Mouse (Mus musculus) gastrocnemius, adult 18-20 months (tissue): Measurements from ENCODE around the gene Rint1. TPM values are rescaled to one million over a fixed set of nuclear protein-coding genes. Genes with fewer than 3 reads are reported as not detected.
A peak's percentile ranks its signal among the peaks of the same experiment; 100 is the strongest.
"Not testable (repeated sequence)": the region's sequence is repeated elsewhere in the genome, so short reads cannot be mapped to it uniquely, and the experiment has no call there.

Source experiments
- DNase-seq: peaks from one replicate; pipeline ENCODE4 v3.0.0; 2021; ENCODE audit warnings: low spot score
- total RNA-seq, 2 experiments: library from RNA; stranded (reverse); gene quantifications; 2 replicates each; pipeline ENCODE4 v1.2.3; 2021

The Rint1 gene
- total RNA-seq, 2 experiments from 2014 or later: 6.9 to 8.9 TPM

DNA sequence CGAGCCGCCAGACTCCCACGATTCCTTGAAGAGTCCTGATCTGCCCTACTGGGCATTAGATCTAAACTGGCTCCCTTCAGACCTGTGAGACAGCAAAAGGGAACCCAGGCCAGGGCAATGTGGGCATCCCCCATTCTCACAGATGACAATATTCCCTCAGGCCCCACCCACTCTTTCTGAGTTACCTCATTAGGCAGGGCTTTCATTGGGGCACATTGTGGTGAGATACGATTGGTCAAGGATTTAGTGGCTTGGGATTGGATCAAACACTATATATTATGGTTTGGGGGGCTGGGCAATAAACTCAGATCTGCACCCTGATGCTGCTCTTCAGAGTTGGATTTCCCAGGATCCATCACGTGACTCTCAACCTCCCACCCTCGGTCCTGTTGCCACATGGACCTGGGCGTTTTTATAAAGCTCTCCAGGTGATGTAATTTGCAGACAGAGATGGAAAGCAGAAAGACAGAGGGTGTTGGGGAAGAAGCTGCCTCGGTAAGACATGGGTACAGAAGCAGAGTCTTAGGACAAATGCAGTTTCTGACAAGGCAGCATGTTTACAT, 36.7 kb downstream of the Rint1 start:
- DNase-seq: no peak

DNA sequence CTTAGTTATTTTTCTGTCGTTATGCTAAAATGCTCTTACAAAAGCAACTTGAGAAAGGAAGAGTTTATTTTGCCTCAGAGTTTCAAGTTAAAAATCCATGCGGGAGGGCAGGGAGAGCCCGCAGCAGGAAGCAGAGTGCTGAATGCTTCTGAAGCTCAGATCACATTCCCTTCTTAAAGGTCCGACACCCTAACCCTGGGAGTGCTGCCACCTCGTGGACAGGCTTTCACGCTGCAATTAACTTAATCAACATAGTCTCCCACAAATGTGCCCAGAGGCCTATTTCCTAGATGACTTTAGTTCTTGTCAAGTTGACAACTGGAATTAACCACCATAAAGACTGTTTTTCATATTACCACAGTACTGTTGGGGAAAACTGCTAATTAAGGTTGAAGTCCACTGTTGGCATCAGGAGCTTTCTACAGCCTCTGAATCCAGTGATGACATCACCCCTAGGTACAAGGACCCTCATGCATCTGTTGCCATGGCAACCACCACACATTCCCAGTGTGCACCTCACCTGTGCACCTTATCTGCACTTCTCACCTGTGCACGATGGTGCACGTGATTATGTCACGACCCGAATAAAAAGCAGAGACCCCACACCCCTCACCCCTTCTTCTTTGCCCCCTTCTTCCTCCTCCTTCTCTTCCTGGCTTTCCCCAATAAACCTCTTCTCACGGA, 39.0 kb downstream of the Rint1 start:
- peak; percentile 63 for DNase-seq

- DNase-seq: no peak
These were observed 43.6 kb downstream of the Rint1 start for GRCm38 (mm10) chr5:23830897-23831752.

DNA sequence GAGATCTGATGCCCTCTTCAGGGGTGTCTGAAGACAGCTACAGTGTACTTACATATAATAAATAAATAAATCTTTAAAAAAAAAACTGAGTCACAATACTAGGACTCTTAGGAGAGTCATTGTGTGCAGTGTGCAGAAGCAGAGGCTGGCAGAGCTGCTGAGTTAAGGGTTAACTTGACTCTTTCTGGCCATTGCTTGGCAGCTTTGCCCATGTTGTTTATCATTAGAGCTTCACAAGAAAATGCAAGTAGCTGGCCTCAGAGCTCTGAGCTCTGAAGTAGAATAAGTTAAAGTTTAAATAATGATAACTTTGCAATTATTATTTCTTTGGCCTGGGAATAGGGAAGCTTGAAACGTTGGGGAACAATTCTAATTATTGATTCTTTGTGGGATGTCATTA, 48.2 kb downstream of the Rint1 start:
- DNase-seq: not testable (repeated sequence)

DNA sequence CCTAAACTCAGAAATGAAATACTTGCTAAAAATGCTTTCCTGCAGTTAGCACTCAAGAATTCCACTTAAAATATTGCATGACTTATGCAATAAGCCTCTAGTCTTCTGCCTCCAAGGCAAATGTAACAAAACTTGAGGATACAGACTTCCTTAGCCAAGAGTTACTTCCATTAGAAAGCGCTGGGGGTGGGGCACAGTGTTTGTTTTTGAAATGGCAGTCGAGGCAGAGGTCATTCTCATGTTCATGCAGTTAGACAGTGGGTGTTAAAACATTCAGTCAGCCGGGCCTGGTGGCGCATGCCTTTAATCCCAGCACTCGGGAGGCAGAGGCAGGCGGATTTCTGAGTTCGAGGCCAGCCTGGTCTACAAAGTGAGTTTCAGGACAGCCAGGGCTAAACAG, 50.6 kb downstream of the Rint1 start:
- DNase-seq: no peak

GRCm38 (mm10) chr5:23843674-23844530, 56.4 kb downstream of the Rint1 start, which contains the start of gene Tomm7:
TSS of gene Tomm7 (minus strand) at chr5:23844161.
- DNase-seq: peak; percentile 96

- DNase-seq: peak; percentile 30
These were observed 57.0 kb downstream of the Rint1 start for GRCm38 (mm10) chr5:23844531-23844841.

GRCm38 (mm10) chr5:23845141-23845540, 57.6 kb downstream of the Rint1 start:
- DNase-seq: no peak

GRCm38 (mm10) chr5:23850345-23851159, 63.0 kb downstream of the Rint1 start:
- peak; percentile 90 for DNase-seq

- not testable (repeated sequence) for DNase-seq
These were observed 63.6 kb downstream of the Rint1 start for GRCm38 (mm10) chr5:23851160-23851555.

DNA sequence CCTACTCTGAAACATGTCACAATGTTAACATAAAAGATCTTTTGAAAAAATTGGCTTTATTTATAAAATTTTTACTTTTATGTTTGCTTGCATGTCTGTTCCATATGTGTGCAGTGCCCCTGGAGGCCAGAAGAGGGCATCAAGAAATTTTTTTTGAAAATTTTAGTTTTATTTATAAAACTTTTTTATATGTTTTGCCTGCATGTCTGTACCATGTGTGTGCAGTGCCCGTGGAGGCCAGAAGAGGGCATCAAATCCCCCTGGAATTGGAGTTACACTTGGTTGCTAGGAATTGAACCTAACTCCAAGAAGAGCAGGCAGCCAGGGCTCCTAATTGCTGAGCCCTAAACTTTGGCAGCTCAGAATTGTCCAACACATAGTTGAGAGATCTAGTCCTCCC, 65.4 kb downstream of the Rint1 start:
- DNase-seq: not testable (repeated sequence)

DNA sequence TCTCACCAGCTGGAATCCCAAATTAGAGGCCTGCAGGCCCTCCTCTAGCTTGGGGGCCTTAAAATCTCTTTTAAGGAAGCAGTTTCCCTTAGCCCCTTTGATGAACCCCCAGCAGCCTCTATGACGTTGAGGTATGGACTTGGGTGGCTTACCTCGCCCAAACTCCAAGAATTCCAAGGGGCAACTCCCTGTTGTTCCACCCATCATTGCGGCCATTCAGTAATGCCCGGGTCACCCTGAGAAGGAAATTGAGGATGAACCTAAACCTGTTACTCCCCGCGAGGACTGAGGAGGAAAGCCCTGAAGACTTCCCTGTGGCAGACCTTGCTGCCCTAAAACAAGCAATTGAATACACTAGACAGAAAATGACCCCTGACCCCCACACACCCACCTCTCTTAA, 68.0 kb downstream of the Rint1 start:
- DNase-seq: no peak

GRCm38 (mm10) chr5:23856164-23856563, 68.7 kb downstream of the Rint1 start:
- no peak for DNase-seq

GRCm38 (mm10) chr5:23857189-23857588, 69.7 kb downstream of the Rint1 start:
- DNase-seq: no peak

- no peak for DNase-seq
These were observed 70.5 kb downstream of the Rint1 start for GRCm38 (mm10) chr5:23858001-23858400.

- DNase-seq: no peak
These were observed 71.1 kb downstream of the Rint1 start for GRCm38 (mm10) chr5:23858643-23859042.

DNA sequence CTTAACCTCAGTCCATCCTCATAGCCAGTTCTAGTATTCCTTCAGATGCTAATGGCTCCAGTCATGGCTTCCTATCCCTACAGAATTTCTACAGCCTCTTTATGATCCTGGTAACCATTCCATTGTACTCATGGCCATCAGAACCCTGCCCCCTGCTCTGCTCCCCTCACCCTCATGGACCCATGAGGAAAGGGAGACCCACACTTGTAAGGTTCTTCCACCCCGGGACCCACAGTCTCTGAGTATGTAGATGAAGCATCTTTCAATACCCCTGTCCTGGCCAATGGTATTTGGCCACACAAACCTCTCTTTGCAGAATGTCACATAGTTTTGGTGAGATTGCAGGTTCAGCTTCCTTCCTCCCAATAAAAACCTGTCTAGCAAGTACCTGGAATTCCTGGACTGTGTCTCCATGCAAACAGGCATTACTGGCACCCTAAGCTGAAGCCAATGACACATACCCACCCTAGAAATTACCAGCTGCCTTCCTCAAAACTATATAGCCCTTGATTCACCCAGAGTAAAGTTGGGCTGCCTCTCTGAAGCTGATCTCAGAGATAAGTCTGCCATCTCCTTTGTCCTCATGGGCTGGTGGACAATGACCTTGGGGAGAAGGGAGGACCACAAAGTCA, 71.7 kb downstream of the Rint1 start:
- DNase-seq: no peak

- no peak for DNase-seq
These were observed 72.4 kb downstream of the Rint1 start for GRCm38 (mm10) chr5:23859896-23860295.

- no peak for DNase-seq
These were observed 74.2 kb downstream of the Rint1 start for GRCm38 (mm10) chr5:23861721-23862120.

GRCm38 (mm10) chr5:23862291-23862690, 74.8 kb downstream of the Rint1 start:
- peak; percentile 75 for DNase-seq
